Mouse (Mus musculus) kidney, postnatal 4 days (tissue): Measurements from ENCODE around the gene Rtkn.

Experiments
- DNase-seq, 2 experiments: peaks; one replicate each; pipeline ENCODE4 v3.0.0; 2021; ENCODE audit warnings: mixed read lengths in 2 of 2

Rtkn gene

GRCm38 (mm10) chr6:83138056-83138455 lies 2.8 kb downstream of the Rtkn start:
- peak; percentile 64 to 77 for DNase-seq

DNA sequence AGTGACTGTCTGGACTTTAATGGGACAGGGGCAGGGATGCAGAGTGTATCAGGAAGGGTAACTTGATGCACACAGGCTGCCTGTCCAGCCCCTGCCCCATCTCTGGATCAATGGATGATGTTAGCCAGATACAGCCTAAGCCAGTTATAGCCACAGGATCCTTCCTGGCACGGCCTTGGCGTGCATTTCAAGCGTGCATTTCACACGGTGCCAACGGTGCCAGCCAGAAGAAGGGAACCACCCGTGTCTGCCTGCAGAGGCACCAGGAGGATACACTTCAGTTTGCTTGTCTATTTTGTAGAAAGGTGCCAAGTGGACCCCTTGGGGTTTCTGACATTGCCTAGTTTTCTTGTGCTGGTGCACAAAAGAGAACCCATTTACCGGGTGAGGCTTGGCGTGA lies 4.8 kb downstream of the Rtkn start:
- DNase-seq, result no peak

GRCm38 (mm10) chr6:83141636-83142035 lies 6.4 kb downstream of the Rtkn start:
- peak; percentile 39 to 49 for DNase-seq

DNA sequence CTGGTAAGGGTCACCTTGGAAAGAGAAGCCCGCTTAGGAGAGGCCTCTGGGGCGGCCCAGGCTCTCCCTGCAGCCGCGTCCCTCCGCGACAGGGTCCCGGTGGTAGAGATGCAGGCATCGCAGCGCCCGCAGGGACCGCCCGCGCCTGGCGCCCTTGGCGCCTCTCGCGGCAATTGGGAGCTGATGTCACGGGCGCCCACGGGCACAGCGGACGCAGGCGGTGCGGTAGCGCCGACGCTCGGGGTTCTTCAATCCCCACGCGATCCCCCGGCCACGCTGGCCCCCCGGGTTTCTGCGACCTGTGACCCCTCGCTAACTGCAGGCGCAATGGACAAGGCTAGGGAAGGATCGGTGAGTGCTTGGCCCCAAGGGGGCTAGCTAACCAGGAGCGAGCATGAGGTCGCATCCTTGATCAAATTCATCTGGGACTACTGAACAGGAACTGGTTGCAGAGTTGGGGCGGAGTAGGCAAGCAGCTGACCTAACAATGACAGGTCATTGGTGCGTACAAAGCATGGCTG lies 7.0 kb downstream of the Rtkn start:
- peak; percentile 47 to 64 for DNase-seq

- DNase-seq, result no peak
Measured at GRCm38 (mm10) chr6:83142886-83143285, 7.6 kb downstream of the Rtkn start.

- no peak for DNase-seq
Measured at GRCm38 (mm10) chr6:83145209-83145608, 9.9 kb downstream of the Rtkn start.

GRCm38 (mm10) chr6:83145805-83146204 lies 10.5 kb downstream of the Rtkn start:
- no peak for DNase-seq

DNA sequence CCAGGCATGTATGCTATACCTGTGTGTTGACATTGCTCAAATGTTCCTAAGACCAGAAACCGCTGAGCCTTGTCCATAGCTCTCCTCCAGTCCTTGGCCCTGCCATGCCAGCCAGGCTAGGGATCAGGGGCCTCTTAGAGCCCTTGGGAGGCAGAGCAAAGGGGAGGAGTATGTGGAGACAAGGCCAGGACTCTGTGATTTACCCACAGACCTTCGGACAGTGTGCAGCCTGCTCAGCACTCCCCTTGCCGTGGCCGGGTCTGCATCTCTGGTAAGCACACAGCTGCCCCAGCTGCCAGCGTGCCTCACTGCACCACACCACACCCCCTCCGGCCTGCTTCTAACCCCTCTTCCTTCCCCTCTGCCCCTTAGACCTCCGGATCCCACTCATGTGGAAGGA lies 12.0 kb downstream of the Rtkn start:
- DNase-seq, result peak in 1 of 2 experiments; percentile 50

- DNase-seq, result no peak
Measured at GRCm38 (mm10) chr6:83151721-83152120, 16.5 kb downstream of the Rtkn start.

DNA sequence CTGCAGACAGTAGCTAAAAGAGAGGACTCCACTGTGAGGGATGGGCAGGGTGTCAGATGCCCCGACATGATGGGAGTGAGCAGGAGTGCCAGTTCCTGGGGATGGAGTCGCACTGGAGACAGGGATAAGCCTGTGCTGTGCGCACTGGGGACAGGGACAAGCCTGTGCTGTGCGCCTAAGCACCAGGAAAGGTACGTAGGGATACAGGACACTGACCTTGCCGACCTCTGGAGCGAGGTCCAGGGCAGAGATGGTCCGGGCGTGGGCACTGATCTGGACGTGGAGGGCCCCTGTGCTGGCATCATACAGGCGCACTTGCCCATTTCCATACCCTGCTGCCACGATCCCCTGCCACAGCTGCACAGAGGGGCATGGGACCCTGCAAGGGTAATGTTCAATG lies 17.8 kb downstream of the Rtkn start:
- DNase-seq, result no peak

DNA sequence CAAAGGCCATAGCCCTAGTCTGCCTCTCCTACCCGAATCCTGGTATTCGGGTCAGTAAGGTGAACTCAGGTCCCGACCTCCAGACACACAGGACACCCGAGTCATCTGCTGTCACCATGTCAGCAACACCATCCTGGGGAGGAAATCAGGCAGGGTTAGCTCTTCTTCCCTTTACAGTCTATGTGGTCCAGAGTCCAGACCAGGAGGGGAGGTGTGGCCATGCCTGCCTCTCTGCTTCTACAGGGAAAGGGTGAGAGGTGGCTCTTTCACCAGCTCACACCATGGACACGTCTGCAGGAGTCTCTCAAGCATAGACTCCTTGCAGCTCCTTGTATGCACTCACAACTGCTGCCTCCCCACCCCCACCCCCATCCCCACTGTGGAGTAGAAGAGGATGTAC lies 18.2 kb downstream of the Rtkn start:
- DNase-seq, result no peak

DNA sequence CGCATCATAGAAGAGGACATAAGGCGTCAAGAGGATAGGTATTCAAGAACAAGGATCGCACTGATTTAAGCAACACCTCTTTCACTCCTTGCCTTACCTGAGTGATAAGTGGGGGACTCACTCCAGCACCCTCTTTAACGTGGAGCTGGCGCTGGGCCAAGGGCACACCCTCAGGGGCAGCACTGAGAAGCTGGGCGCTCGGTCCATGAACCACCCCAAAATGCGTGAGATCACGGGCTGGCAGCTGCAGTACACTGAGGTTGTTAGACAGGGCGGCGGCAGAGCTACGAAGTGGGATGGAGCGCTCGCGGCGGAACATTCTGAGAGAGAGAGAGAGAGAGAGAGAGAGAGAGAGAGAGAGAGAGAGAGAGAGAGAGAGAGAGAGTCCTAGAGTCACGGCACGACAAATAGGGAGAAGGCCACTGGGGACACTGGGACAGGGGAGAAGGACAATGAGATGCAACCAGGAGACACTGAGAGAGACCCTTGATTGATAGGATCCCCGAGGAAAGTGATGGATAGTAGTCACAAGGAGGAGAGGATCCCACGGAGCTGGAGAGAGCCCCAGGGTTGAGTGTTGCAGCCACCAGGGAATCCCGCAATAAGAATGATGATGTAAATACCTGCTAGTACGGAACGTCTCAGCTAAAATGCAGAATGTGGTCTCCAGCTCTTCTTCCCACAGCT lies 20.4 kb downstream of the Rtkn start:
- peak in 1 of 2 experiments; percentile 27 for DNase-seq

GRCm38 (mm10) chr6:83156259-83156684 lies 21.0 kb downstream of the Rtkn start, which contains the start of the genes Wdr54 and 1700003E16Rik:
Gene Wdr54 (minus strand): TSS chr6:83156397.
Gene 1700003E16Rik (plus strand): TSS chr6:83156404.
- peak; percentile 83 to 85 for DNase-seq

GRCm38 (mm10) chr6:83159456-83159855 lies 24.2 kb downstream of the Rtkn start:
- DNase-seq, result peak in 1 of 2 experiments; percentile 39

- no peak for DNase-seq
Measured at GRCm38 (mm10) chr6:83161442-83161841, 26.2 kb downstream of the Rtkn start.

GRCm38 (mm10) chr6:83161921-83162641 lies 26.8 kb downstream of the Rtkn start:
- peak; percentile 57 to 71 for DNase-seq

GRCm38 (mm10) chr6:83162701-83163100 lies 27.4 kb downstream of the Rtkn start:
- DNase-seq, result peak; percentile 77 to 83

- no peak for DNase-seq
Measured at GRCm38 (mm10) chr6:83165026-83165606, 29.9 kb downstream of the Rtkn start.

DNA sequence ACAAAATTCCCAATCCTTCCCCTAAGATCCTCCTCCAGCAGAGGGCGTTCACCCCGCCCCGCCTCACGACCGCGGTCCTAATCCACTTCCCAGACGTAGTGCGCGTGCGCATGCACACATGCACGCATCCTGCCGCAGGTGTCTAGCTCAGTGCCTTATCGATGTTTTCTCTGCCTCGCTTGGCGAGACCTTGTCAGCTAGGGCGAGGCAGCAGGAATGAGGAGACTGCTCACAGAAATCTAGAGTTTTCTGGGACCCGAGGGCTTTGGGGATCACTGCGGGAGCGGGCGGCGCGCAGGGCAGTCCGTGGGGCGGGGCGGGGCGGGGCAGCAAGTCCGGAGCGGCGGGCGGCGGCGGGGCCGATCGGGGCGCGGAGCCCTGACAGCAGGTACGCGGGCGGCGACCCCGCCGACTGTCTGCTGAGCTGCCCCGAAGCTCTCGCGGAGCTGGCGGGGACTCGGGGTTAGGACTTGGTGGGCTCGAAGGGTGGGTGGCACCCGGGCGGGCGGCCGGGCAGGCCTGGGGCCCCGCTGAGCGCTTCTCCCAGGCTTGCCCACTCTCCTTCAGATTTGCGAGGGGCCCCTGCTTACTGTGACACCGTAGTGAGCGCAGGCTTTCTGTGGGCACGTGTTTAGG lies 30.5 kb downstream of the Rtkn start, which contains the start of gene Dctn1:
Gene Dctn1, plus strand, starts transcription at position 314 of the 636 bp plus-strand sequence.
- DNase-seq, result peak; percentile 96 to 98

DNA sequence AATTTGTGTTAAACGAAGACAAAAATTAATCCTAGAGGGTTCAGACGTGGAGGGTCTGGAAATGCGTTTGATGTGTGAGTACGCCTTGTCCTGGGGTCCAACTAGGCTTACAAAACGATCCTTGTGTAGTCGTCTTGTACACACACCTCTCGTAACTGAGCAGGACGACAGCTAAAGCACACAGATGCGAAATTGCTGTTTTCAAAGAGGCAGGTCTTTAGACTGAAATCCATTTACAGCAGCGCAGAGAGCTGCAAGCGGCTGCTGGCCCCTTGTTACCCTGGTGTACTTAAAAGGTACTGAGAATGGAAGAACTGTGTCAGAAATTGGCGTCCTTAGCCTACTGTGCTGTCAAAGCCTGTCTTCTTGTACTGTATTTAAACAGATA lies 31.0 kb downstream of the Rtkn start:
- DNase-seq, result no peak

- DNase-seq, result peak in 1 of 2 experiments; percentile 21
Measured at GRCm38 (mm10) chr6:83169872-83170271, 34.6 kb downstream of the Rtkn start.

- no peak for DNase-seq
Measured at GRCm38 (mm10) chr6:83171063-83171462, 35.8 kb downstream of the Rtkn start.
